Mouse (Mus musculus) thymus, adult 2 months (tissue): ENCODE results near the gene Bricd5.

ENCODE experiments used
- CTCF ChIP-seq: fragments of 200-500 bp; IDR thresholded peaks from 2 replicates; pipeline ENCODE4 v1.5.1; 2012; ENCODE audit warnings: mild to moderate bottlenecking, control low read depth, low read length, moderate library complexity, borderline replicate concordance; ENCODE audit not compliant: control insufficient read depth, poor library complexity, insufficient read depth; ENCODE audit errors: extremely low read depth
- POLR2A ChIP-seq: fragments of 200-500 bp; IDR thresholded peaks from 2 replicates; pipeline ENCODE4 v1.6.1; 2012; ENCODE audit warnings: mild to moderate bottlenecking, low read length, control low read depth, moderate library complexity; ENCODE audit not compliant: control insufficient read depth, poor library complexity, insufficient read depth; ENCODE audit errors: extremely low read depth

DNA sequence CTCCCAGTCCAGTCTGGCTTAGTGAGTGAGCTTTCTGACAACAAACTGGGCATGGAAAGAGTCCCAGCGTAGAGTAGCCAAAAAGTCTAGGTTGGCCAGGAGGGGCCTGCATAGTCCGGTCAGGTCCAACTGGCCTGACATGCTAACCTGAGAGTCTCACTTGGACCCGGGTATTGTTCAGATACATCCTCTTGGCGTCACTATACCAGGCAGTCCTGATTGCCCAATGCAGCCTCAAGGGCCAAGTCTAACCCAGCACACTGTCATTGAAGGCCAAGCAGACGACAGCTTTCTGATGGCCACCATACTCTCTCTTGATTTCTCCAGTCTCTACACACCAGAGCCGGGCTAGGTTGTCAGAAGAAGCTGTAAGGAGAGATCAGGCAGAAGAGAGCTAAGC, 1.9 kb downstream of the Bricd5 start:
- no peak for TF ChIP-seq POLR2A
- no peak for TF ChIP-seq CTCF
